Mouse (Mus musculus) testis, postnatal 10 days (tissue): ENCODE results near the gene Ctsw.

Experiments used
- DNase-seq: peaks from one replicate; pipeline ENCODE4 v3.0.0; 2021; ENCODE audit warnings: low spot score

Ctsw gene

GRCm38 (mm10) chr19:5463212-5463611, 5.1 kb downstream of the Ctsw start:
- no peak for DNase-seq

- no peak for DNase-seq
Measured at GRCm38 (mm10) chr19:5461411-5461810, 6.9 kb downstream of the Ctsw start.

GRCm38 (mm10) chr19:5460465-5460911, 7.8 kb downstream of the Ctsw start, which contains the start of gene Fibp:
Gene Fibp, plus strand, starts transcription at chr19:5460615.
- DNase-seq = peak; percentile 86

- DNase-seq = no peak
Measured at GRCm38 (mm10) chr19:5459896-5460295, 8.4 kb downstream of the Ctsw start.

GRCm38 (mm10) chr19:5459019-5459418, 9.3 kb downstream of the Ctsw start:
- no peak for DNase-seq

- DNase-seq = no peak
Measured at GRCm38 (mm10) chr19:5457746-5458442, 10.4 kb downstream of the Ctsw start, which contains the start of gene Ccdc85b. Gene Ccdc85b, minus strand, starts transcription at chr19:5457894.

GRCm38 (mm10) chr19:5456922-5457745, 11.2 kb downstream of the Ctsw start:
- peak; percentile 97 for DNase-seq

GRCm38 (mm10) chr19:5456241-5456921, 11.9 kb downstream of the Ctsw start:
- no peak for DNase-seq

- no peak for DNase-seq
Measured at GRCm38 (mm10) chr19:5455568-5455967, 12.7 kb downstream of the Ctsw start.

- DNase-seq = no peak
Measured at GRCm38 (mm10) chr19:5455037-5455436, 13.3 kb downstream of the Ctsw start.

GRCm38 (mm10) chr19:5451766-5452165, 16.5 kb downstream of the Ctsw start:
- DNase-seq = no peak

GRCm38 (mm10) chr19:5449673-5450072, 18.6 kb downstream of the Ctsw start:
- DNase-seq = no peak

GRCm38 (mm10) chr19:5448354-5449150, 19.8 kb downstream of the Ctsw start:
- DNase-seq = no peak

- peak; percentile 88 for DNase-seq
Measured at GRCm38 (mm10) chr19:5447515-5448353, 20.6 kb downstream of the Ctsw start, which contains the start of gene Fosl1. Gene Fosl1, plus strand, starts transcription at chr19:5447547.

GRCm38 (mm10) chr19:5445747-5446146, 22.6 kb downstream of the Ctsw start:
- DNase-seq = no peak

- DNase-seq = no peak
Measured at GRCm38 (mm10) chr19:5444954-5445353, 23.4 kb downstream of the Ctsw start.

GRCm38 (mm10) chr19:5444371-5444908, 23.9 kb downstream of the Ctsw start:
- DNase-seq = no peak

- no peak for DNase-seq
Measured at GRCm38 (mm10) chr19:5433951-5434350, 34.4 kb downstream of the Ctsw start.

- peak; percentile 70 for DNase-seq
Measured at GRCm38 (mm10) chr19:5432992-5433852, 35.1 kb downstream of the Ctsw start.
